Mouse (Mus musculus) kidney, postnatal 0 days (tissue): ENCODE measurements at regions not wholly inside any gene's neighbourhood (a gene's known extent, or its start where the extent isn't known, plus 50 kb on each side); places are given as distances from the start of the nearest gene placed in this dataset.

ENCODE experiments used
- ATAC-seq: fragments of 200-750 bp; cut with Nextera tagmentation; replicated peaks from 2 replicates; pipeline ENCODE4 v1.8.0; 2017; ENCODE audit warnings: low read depth, moderate number of reproducible peaks, moderate TSS enrichment, moderate library complexity; ENCODE audit not compliant: low FRiP score
- DNase-seq: peaks from one replicate; pipeline ENCODE4 v3.0.0-alpha.2; 2016; ENCODE audit warnings: low spot score
- H3K27ac ChIP-seq: fragments of 300-500 bp; sonication (generic); 2 replicates; pipeline ENCODE4 v1.5.1; 2014; ENCODE audit warnings: mild to moderate bottlenecking
- H3K27me3 ChIP-seq: fragments of 300-500 bp; sonication (generic); 2 replicates; pipeline ENCODE4 v1.6.1; 2014; ENCODE audit warnings: low read length, mixed read lengths; ENCODE audit not compliant: insufficient read depth
- H3K36me3 ChIP-seq: fragments of 300-500 bp; sonication (generic); 2 replicates; pipeline ENCODE4 v1.6.1; 2014; ENCODE audit warnings: low read length, mixed read lengths; ENCODE audit not compliant: insufficient read depth
- H3K4me1 ChIP-seq: fragments of 300-500 bp; sonication (generic); replicated peaks from 2 replicates; pipeline ENCODE4 v1.6.1; 2014; ENCODE audit warnings: antibody characterized with exemption, low read length, mixed read lengths; ENCODE audit not compliant: insufficient read depth
- H3K4me2 ChIP-seq: fragments of 300-500 bp; sonication (generic); 2 replicates; pipeline ENCODE4 v1.6.1; 2014; ENCODE audit warnings: mild to moderate bottlenecking, low read length, moderate library complexity, mixed read lengths
- H3K4me3 ChIP-seq: fragments of 300-500 bp; sonication (generic); replicated peaks from 2 replicates; pipeline ENCODE4 v1.5.1; 2014; ENCODE audit warnings: low read depth, low read length
- H3K9ac ChIP-seq: fragments of 300-500 bp; sonication (generic); 2 replicates; pipeline ENCODE4 v1.6.1; 2014; ENCODE audit warnings: low read depth, low read length
- H3K9me3 ChIP-seq: fragments of 300-500 bp; sonication (generic); replicated peaks from 2 replicates; pipeline ENCODE4 v1.6.1; 2016; ENCODE audit warnings: low read length, inconsistent platforms, mixed read lengths
- CTCF ChIP-seq: IDR thresholded peaks from 2 replicates; pipeline ENCODE4 v1.5.1; 2016; ENCODE audit warnings: antibody characterized with exemption, low read depth, mild to moderate bottlenecking, moderate library complexity
- WGBS: fragments of 180-500 bp; shearing (Covaris S2); extraction: QIAGEN DNeasy Blood & Tissue Kit; methylation state at CpG from one replicate; pipeline ENCODE4 v1.1.7; 2014; 5-methylcytosine and 5-hydroxymethylcytosine counted together

GRCm38 (mm10) chr2:46244697-46245096 is 1127.5 kb upstream of the Zeb2 start:
- Histone ChIP-seq H3K4me3 (no peak overlapping the region), H3K9ac (no peak overlapping the region), H3K27ac (no peak overlapping the region), H3K27me3 (no peaks in the 10 kb centered on the region), H3K36me3 (no peaks in the 10 kb centered on the region), H3K9me3 (no peaks in the 10 kb centered on the region), H3K4me1 (no peaks in the 10 kb centered on the region), H3K4me2 (no peak overlapping the region)
- DNase-seq (no peak), ATAC-seq (no peak)
- no peak for TF ChIP-seq CTCF
- WGBS = 81% methylated on average over 3 of the region's 3 CpGs

GRCm38 (mm10) chr2:46242806-46243205 is 1125.6 kb upstream of the Zeb2 start:
- DNase-seq (no peak), ATAC-seq (no peak)
- Histone ChIP-seq H3K4me2 (no peak overlapping the region), H3K4me1 (no peaks in the 10 kb centered on the region), H3K9ac (no peak overlapping the region), H3K4me3 (no peak overlapping the region), H3K27me3 (no peaks in the 10 kb centered on the region), H3K36me3 (no peaks in the 10 kb centered on the region), H3K9me3 (no peaks in the 10 kb centered on the region), H3K27ac (no peak overlapping the region)
- TF ChIP-seq CTCF = no peak

- WGBS = 69% methylated on average over 4 of the region's 4 CpGs
- H3K9me3 ChIP-seq = no peaks in the 10 kb centered on the region
- H3K36me3 ChIP-seq = no peaks in the 10 kb centered on the region
- H3K27me3 ChIP-seq = no peaks in the 10 kb centered on the region
- DNase-seq (no peak), ATAC-seq (no peak)
- TF ChIP-seq CTCF = no peak
- no peak overlapping the region for H3K4me2 ChIP-seq
- H3K4me1 ChIP-seq = no peaks in the 10 kb centered on the region
- H3K9ac ChIP-seq = no peak overlapping the region
- no peak overlapping the region for H3K4me3 ChIP-seq
- H3K27ac ChIP-seq = no peak overlapping the region
These were observed 1122.7 kb upstream of the Zeb2 start for GRCm38 (mm10) chr2:46239874-46240273.

- ATAC-seq = no peak
- no peak overlapping the region for H3K4me3 ChIP-seq
- no peak overlapping the region for H3K27ac ChIP-seq
- no peaks in the 10 kb centered on the region for H3K4me1 ChIP-seq
- 57% methylated on average over 2 of the region's 2 CpGs for WGBS
- H3K9ac ChIP-seq = no peak overlapping the region
- no peak for TF ChIP-seq CTCF
- H3K27me3 ChIP-seq = no peaks in the 10 kb centered on the region
- no peak for DNase-seq
- H3K4me2 ChIP-seq = no peak overlapping the region
- no peaks in the 10 kb centered on the region for H3K9me3 ChIP-seq
- no peaks in the 10 kb centered on the region for H3K36me3 ChIP-seq
These were observed 1113.7 kb upstream of the Zeb2 start for GRCm38 (mm10) chr2:46230791-46231450.

GRCm38 (mm10) chr2:46218336-46218957 is 1101.3 kb upstream of the Zeb2 start:
- 0 out of 2 replicates have a peak, but pooled peaks have one; percentile 4 for TF ChIP-seq CTCF
- H3K27me3 ChIP-seq = no peaks in the 10 kb centered on the region
- DNase-seq (no peak), ATAC-seq (no peak)
- H3K27ac ChIP-seq = no peak overlapping the region
- H3K9ac ChIP-seq = no peak overlapping the region
- no peaks in the 10 kb centered on the region for H3K36me3 ChIP-seq
- no peak overlapping the region for H3K4me2 ChIP-seq
- no peaks in the 10 kb centered on the region for H3K9me3 ChIP-seq
- no peaks in the 10 kb centered on the region for H3K4me1 ChIP-seq
- no peak overlapping the region for H3K4me3 ChIP-seq
- 94% methylated on average over 7 of the region's 7 CpGs for WGBS

- Histone ChIP-seq H3K36me3 (no peaks in the 10 kb centered on the region), H3K9ac (no peak overlapping the region), H3K27me3 (no peaks in the 10 kb centered on the region), H3K4me3 (no peak overlapping the region), H3K4me1 (no peaks in the 10 kb centered on the region), H3K27ac (no peak overlapping the region), H3K4me2 (no peak overlapping the region), H3K9me3 (no peaks in the 10 kb centered on the region)
- DNase-seq = no peak
- 41% methylated on average over 1 of the region's 1 CpGs for WGBS
- TF ChIP-seq CTCF = no peak
- ATAC-seq = no peak
These were observed 1082.1 kb upstream of the Zeb2 start for GRCm38 (mm10) chr2:46199341-46199740.
